Mouse (Mus musculus): Measurements from ENCODE around the gene Prcp. TPM values are rescaled to one million over a fixed set of nuclear protein-coding genes. Genes with fewer than 3 reads are reported as not detected.
A peak's percentile ranks its signal among the peaks of the same experiment; 100 is the strongest.
"Not testable (repeated sequence)": the region's sequence is repeated elsewhere in the genome, so short reads cannot be mapped to it uniquely, and the experiment has no call there.

The Prcp gene
- total RNA-seq, 2 experiments from 2014 or later, result 8.8 to 10.9 TPM

DNA sequence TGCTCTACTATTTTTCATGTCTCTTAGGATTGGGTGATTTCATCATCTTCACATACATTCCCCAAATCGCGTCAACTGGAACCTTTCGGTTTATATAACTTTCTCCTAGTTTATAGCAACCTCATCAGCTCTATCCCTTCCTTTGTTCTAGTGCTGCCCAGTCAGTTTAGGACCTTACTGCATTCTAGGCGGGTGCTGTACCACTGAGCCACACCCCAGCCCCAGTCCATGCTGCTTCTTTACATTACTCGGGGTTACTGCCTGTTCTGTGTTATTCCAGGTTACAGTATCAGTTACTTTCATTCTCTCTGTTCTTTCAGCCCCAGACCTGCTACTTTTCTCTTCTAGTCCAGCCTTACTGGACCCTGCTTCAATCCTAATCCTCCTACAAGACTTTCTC is 13.0 kb downstream of the Prcp start:
- DNase-seq (ENCODE audit: low spot score in 2 of 2), result no peak

DNA sequence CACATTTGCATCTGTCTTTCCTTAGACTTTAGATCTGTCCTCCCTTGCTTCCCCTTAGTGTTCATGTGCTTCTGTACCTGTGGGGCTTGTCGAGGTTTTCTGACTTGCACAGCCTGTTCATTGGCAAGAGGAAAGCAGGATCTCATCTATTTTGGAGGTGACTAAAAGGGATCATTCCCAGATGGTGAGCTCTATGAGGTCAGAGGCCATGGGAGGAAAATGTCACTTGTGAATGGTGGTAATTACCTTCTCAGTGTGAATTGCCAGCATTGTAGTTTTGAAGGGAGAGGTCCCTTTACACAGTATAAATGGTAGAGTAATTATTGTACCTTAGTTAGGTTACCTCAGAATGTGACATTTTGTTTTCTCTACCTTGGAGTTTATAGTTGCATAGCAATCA is 15.9 kb downstream of the Prcp start:
- no peak for DNase-seq (ENCODE audit: low spot score in 2 of 2)

DNA sequence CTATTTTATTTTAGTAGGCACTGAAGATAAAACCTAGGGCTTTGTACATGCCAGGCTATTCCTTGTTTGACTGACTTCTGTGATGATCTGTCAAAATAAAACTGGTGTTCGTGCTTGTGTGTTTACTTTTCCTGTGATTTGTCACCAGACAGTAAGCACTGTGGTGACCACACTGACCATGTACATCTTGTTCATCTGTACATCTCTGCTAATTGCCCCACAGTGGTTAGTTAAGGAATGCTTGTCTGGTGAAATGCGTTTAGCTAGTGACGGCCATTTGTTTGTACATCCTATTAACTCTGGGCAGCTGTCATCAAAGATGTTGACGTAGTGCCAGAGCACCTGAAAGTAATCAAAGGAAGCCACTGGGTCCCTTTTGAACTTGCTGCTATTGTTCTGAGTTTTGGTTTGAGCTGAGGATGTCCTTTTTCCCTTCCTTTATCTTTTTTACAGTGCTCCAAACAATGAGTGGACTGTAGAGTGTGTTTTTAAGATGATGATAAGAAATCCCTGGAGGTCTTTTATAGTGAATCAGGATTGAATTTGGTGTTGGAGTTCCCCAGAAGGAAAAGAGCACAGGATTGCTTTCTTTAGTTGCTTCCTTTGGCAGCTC is 16.5 kb downstream of the Prcp start:
- DNase-seq (ENCODE audit: low spot score in 2 of 2), result no peak

DNA sequence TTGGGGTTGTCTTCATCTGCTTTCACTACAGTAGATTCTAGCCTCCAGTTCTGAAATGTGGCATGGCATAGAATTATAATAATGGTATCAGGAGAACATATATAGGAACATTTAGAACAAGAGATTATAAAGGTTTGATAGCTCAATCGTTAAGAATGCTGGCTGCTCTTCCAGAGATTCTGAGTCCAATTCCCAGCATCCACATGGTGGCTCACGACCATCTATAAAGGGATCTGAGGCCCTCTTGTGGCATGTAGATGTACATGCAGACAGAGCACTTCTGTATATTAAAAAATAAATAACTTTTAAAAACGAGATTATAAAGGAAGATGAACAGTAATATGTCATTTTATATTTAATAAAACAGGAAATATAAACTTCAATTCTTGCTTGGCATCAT is 19.2 kb downstream of the Prcp start:
- DNase-seq (ENCODE audit: low spot score in 2 of 2), result no peak

DNA sequence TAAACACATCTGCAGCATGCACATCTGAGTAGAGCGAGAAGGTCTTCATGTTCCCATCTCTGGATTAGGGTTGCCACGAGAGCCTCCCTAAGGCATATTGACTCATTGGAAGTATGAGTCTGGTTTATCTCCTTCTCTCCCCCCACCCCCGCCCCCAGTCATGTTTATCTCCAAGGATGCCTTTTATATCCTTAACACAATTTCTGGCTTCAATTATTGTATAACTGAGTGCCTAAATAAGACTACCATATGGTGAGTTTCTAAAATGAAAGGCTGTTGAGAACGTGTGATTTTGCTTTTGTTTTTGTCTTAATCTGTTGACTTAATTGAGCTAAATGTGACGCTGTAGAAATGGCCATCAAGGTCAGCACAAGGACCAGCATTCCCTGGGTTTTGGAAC is 21.8 kb downstream of the Prcp start:
- DNase-seq (ENCODE audit: low spot score in 2 of 2), result no peak

DNA sequence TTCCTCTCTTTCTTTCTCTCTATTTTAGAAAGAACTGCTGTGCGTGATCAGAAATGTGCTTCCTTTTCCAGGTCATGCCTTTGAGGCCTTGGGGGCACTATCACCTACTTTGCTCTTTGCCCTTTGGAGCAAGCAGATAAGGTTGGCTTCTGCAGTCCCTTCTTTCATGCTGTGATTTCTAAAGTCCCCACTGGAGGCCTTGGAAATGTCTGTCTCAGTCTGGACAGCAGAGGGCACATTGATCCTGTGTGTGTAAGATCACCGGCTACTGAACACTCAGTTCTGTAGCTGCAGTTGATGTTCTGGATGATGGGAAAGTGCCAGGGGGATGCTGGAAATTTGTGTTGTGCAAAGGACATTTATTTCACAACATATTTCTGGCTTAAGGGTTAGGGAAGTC is 22.8 kb downstream of the Prcp start:
- DNase-seq (ENCODE audit: low spot score in 2 of 2), result no peak

DNA sequence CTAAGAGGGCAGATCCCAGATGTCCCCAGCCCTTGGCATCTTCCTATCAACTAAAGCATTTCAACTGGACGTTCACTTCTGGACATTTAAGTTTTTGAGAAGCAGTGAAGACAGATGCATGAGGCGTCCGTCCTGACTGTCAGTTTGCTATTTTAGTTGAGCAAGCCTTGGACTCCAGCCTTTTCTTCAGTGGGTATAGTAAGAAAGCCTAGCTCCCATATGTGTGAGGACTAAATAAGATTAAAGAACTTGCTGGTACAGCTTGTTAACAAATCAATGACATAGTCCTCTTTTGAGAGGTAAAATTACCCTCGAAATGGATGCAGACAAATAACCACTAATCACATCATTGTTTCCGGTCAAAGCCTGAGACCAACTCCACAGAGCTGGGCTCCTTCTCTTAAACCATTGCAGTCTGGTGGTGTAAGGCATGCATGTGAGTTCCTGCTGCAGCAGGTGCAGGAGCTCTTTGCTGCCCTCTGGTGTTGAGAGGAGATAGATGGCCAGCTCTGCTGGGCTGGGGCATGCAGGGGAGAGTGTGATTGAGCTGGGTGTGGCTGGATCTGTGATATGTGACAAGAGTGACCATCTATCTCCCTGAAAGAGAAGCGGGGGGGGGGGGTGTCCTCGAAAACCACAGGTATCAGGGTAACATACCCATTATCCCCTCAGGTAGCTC is 29.2 kb downstream of the Prcp start:
- DNase-seq (ENCODE audit: low spot score in 2 of 2), result peak; percentile 46 to 47

DNA sequence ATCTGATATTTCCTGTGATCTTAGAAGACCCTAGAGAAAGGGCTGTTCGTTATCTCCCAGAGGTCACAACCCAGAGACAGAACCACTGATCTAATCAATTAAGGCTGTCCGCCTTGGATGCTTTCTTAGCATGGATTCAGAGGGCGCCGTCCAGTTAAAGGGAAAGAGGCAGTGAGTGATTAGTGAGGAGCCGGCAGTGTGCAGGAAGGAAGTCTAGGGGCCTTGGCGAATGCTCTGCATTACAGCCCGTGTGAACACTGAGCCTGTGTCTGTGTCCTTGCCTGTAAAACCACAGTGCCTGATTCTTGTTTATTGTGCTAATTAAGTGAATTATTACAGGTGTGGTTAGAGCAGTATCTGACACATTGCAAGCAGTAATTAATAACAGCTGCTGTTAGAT is 30.0 kb downstream of the Prcp start:
- DNase-seq (ENCODE audit: low spot score in 2 of 2), result not testable (repeated sequence)

DNA sequence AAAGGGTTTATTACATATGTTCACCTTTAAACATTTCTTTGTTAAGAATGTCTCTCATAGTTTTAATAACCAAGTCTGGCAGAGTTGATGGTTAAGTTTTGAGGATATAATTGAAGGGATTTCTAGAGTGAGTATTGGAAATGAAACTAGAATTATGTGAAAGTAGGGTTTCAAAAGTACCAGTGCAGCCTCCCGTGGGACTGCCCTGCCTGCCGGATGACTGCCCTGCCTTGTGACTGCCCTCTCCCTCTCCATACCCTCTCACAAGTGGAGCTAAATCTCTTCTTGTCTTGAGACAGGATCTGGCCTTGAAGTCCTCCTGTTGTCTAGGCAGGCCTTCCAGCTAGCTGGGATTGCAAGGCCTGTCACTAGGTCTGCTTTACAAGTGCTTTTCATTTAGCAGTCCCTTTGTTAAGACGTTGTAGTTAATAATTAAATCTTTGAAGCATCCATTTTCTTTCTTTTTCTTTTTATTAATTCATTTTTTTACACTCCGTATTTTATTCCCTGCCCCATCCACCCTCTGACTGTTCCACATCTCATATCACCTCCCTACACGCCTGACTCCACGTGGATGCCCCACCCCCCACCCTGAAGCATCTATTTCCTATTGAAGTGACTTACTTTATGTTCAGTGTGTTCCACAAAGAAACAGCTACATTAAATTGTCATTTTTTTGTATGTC is 46.0 kb downstream of the Prcp start:
- DNase-seq (ENCODE audit: low spot score in 2 of 2), result no peak

DNA sequence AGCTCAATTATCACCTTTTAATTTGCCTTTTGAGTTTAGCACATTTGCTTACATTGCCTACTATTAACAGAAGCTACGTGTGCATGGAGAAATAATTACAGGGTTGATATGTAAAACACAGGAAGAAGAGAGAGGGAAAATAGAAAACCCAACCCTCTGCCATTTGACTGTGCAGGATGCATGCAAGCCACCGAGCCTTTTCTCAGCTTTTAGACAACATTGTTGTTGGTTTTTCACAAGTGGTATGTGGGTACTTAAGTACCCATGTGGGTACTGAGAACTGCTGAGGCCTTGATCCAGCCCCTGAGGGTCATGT is 46.5 kb downstream of the Prcp start:
- DNase-seq (ENCODE audit: low spot score in 2 of 2), result no peak

DNA sequence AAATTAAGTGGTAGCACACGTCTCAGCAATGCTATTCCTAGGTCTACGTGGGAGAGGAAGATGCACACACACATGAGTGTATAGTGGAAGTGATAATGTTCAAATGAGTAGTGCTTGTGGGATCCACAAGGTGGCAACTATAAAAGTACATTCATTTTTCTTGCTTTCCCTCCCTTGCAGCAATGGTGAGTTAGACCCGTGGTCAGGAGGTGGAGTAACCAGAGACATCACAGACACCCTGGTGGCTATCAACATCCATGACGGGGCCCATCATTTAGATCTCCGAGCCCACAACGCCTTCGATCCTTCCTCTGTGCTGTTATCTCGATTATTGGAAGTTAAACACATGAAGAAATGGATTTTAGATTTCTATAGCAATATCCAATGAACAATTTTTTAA is 58.5 kb downstream of the Prcp start:
- no peak for DNase-seq (ENCODE audit: low spot score in 2 of 2)

DNA sequence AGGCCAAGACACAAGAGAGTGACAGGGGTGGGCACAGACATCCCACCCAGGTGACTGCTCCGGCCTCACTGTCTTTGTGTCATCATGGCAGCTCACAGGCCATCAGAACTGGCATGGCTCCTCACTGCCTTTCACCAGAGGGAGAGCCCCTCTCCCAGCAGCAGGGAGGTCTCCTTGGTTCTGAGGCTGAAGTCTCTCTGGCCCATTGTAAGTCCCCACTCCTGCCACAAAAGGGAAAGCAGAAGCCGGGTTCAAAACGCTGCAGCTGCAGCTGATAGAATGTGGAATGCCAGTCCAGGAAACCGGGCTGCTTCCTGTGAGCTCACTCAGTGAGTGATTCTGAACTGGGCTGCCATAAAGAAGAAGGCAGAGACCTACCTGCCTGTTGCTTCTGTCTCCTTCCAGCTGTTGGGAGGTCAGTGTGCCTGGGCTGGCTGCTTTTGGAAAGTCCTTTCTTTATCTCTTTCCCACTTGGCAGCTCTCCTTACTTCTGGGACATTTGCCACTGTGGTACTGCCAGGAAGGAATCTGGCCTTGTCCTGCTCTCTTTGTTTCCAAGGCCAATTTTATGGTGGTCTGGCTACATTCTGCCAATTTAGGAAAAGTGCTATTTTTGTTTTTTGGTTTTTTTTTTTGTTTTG is 59.2 kb downstream of the Prcp start:
- DNase-seq (ENCODE audit: low spot score in 2 of 2), result peak; percentile 9 to 41

DNA sequence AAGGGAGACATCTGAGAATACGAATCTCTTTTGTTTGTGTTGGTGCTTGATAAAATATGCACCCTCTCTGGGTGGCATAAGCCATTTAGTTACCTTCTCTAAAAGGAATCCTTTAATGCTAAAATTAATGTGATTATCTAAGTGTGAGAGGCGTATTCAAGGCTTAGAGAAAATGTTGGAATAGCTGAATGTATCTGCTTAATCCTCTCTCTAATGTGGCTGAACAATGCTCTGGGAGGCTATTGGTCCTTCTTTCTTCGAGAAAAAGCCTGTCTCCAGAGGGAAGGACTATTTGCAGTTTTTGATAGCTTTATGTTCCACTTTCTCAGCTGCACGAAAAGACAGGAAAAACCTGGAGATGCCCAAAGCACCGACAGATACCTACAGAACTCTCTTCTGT is 62.5 kb downstream of the Prcp start:
- no peak for DNase-seq (ENCODE audit: low spot score in 2 of 2)

DNA sequence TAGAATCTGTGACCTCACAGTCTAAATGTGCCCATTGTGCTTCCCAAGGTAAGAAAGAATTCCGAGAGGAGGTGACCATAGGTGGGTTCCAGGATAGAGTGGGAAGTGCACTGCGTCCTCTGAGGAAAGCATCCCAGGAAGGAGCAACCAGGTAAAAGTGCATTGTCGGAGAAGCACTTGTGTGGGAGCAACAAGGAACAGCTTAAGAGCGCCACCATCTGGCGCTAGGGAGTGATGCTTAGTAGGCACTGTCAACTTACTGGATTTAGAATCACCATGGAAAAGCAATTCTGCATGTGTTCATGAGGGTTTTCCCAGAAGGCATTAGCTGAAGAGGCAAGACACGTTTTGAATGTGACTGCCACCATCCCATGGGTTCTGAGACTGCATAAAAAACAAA is 63.7 kb downstream of the Prcp start:
- peak in 1 of 2 experiments; percentile 7 for DNase-seq (ENCODE audit: low spot score in 2 of 2)

DNA sequence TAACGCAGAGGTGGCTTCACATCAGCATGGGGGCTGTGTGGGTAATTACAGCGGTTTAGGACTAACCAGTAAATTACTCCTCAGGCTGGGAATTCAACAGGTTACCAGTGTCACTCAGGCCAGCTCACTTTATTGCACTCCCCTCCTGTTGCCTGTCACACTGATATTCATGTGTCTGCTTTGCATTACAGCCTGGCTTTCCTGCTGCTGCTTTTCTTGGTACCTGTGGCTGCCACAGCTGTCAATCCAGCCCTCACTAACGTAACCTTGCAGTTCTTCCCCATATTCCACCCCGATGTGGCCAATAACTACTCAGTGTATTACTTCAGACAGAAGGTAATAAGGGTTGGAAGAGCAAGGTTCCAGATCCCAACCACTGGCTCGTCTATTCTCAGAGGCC is 65.5 kb downstream of the Prcp start:
- DNase-seq (ENCODE audit: low spot score in 2 of 2), result no peak

DNA sequence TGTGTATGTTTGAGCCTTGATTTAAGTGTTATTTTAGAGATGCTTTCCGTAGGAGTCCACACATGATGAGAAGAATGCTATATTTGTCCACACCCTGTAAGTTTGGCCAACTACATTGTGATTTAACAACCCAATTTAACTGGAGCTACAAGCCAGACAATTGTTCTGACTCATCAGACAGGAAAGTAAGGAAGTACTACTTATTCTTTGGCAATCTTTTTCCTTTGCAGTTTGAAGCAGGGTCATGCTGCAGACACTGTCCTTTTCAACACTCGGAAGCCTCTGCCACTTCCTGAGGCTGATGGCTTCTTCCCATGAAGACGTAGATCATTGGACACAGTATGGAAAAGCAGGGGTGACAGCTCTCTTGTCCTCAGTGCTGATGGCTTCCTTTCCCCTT is 76.5 kb downstream of the Prcp start:
- DNase-seq (ENCODE audit: low spot score in 2 of 2), result no peak

DNA sequence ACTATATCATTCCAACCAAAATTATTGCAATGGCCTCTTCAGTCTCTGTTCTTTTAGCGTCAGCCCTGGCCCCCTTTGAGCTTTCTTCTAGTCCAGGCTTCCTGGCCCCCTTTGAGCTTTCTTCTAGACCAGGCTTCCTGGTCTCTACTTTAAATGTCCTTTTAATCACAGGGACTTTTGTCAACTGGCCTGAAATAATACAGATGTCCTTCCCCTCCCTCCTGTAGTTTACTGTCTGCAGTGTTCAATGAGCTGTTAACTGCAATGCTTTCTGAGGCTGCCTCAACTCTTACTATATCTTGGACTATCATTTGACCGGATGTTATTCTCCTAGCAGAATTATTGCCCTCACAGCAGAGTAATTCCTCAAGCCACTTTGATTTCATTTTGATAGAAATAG is 77.9 kb downstream of the Prcp start:
- DNase-seq (ENCODE audit: low spot score in 2 of 2), result no peak

DNA sequence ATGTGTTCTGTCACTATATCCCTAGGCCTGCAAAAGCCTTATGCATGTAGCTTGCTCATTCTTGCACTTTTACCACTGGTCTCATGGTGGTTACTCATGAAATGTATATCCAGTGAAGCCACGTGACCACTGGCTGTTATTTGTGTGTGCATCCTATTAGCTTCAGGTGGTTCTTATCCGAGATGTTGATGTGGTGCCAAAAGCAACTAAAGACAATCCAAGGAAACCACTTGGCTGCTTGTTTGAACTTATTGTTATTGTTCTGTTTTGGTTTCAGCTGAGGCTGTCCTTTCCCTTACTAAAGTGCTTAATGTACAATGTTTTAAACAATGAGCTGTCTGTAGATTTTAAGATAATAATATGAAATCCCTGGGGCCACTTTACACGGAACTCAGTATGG is 85.5 kb downstream of the Prcp start:
- no peak for DNase-seq (ENCODE audit: low spot score in 2 of 2)

DNA sequence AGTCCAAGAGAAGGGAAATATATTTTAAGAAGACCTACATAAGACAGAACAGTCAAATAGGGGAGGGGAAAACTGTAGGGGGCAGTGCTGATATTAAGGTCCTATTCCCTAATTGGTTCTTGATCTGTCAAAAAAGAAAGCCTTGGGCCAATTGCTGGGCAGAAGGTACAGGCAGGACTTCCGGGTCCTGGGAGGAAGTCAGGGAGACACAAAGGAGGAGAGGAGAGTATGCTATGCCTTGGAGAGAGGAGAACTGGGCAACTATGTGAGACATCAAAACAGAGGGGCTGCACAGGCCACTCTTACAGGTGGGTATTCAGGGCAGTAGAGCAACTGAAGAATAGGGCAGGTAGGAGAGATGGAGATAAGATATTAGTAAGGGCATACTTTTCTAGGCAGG is 87.6 kb downstream of the Prcp start:
- no peak for DNase-seq (ENCODE audit: low spot score in 2 of 2)

DNA sequence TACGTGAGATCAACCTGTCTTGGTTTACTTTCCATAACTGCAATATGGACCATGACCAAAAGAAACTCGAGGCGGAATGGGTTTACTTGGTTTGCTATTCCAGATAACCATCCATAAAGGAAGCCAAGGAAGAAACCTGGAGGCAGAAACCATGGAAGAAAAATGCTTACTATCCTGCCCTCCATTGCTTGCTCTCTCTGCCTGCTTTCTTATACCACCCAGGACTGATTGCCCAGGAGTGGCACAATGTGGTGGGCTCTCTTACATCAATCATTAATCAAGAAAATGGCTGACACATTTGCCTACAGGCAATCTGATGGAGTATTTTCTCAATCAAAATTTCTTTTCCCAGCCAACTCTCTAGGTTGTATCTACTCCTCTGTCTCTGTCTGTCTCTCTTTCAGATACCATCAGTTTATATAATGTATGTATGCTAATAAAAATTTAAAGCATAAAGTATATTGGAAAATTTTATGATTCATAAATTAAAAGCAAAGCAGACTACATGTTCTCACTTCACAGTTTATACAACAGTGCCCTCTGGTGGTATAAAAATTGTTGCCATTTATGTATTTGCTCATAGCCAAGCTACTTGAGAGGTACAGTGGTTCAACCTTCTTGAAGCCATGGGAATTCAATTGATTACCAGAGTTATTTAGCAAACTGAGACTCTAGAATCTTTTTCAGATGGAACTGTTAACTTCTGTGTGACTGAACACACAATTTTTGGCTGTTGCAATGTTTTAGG is 90.7 kb downstream of the Prcp start:
- peak in 1 of 2 experiments; percentile 90 for DNase-seq (ENCODE audit: low spot score in 2 of 2)

DNA sequence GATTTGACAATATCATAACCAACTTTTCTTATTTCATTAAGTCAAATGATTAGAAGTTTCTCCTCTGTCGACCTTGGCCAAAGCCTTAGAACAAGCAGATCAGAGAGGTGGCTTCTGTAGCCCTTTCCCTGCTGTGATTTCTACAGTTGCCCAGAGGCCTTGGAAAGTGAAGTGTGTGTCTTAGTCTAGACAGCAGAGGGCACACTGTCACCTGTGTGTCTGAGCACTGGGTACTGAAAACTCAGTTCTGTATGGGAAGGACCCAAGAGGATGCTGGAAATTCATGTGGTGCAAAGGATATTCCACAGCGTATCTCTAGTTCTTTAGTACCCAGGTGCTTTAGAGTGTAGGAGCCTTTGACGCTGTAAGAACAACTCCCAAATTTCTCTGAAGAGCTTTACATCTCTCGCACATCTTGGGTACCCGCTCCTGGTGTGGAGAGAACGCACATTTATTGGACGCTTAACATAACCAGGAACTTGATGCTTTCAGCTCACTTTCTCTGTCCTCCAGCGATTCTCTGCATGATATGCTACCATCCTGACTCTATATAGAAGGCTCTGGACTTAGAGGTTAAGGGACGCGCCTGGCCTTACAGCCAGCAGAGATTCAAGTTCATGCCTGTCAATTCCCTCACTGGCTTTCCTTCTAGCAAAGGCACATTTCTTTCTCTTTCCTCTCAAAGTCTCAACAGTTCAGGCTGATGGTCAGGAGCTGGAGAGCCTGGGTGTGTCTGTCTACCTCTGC is 93.3 kb downstream of the Prcp start:
- DNase-seq (ENCODE audit: low spot score in 2 of 2), result peak; percentile 36 to 69

Data from layer of hippocampus, postnatal 14 days (tissue).